Mouse (Mus musculus) brown adipose tissue, adult 24 weeks (tissue): ENCODE measurements around the gene Rimbp3. TPM values are rescaled to one million over a fixed set of nuclear protein-coding genes. Genes with fewer than 3 reads are reported as not detected.

ENCODE experiments used
- H3K27ac ChIP-seq: fragments of 200-500 bp; replicated peaks from 2 replicates; pipeline ENCODE4 v1.5.1; 2012; ENCODE audit warnings: low read depth, mild to moderate bottlenecking, low read length
- H3K4me1 ChIP-seq: fragments of 200-500 bp; 2 replicates; pipeline ENCODE4 v1.6.1; 2012; ENCODE audit warnings: low read length, mixed read lengths; ENCODE audit not compliant: control insufficient read depth, insufficient read depth, insufficient read length
- H3K4me3 ChIP-seq: fragments of 200-500 bp; 2 replicates; pipeline ENCODE4 v1.5.1; 2012; ENCODE audit warnings: low read depth, mild to moderate bottlenecking, low read length, moderate library complexity; ENCODE audit not compliant: insufficient read depth
- polyA plus RNA-seq: library from polyadenylated mRNA; stranded (reverse); fragments of >200 nt; gene quantifications from 2 replicates; pipeline ENCODE4 v1.2.4, GENCODE M21; 2012; ENCODE audit not compliant: missing spikeins, insufficient read depth, insufficient read length

The Rimbp3 gene
- polyA plus RNA-seq, 1 experiment: not detected

DNA sequence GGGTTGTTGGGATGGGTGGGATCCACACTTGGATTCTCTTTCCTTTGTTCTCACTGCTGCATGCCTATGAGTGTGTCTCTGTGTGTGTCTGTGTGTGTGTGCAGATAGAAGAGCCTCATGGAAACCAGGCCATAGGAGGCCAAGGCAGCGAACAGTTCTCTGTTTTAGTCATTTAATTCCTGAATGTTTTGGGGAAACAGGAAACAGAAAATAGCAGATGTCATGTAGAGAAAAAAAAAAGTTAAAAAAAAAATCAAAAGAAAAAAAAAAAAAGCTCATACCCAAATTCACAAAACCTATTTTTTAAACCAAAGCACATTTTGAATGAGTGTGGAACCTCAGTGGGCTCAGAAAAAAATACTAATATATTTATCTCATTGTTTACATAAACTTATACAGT is 52.9 kb downstream of the Rimbp3 start:
- H3K4me1 ChIP-seq: no peaks in the 10 kb centered on the region
- no peak overlapping the region for H3K4me3 ChIP-seq
- no peak overlapping the region for H3K27ac ChIP-seq

Other genes with a start within 250 kb of the Rimbp3 start
- 76.5 and 81.1 TPM in 2 replicates for gene Mapk1, start 225.2 kb upstream of the Rimbp3 start, polyA plus RNA-seq
- gene Ypel1, start 138.9 kb upstream of the Rimbp3 start, polyA plus RNA-seq: 1.0 and 3.8 TPM in 2 replicates
- 48.5 and 51.7 TPM in 2 replicates for gene Ppil2, start 97.3 kb upstream of the Rimbp3 start, polyA plus RNA-seq
- not detected in 2 replicates for gene 2610318N02Rik, start 83.4 kb upstream of the Rimbp3 start, polyA plus RNA-seq
- 4.7 and 4.8 TPM in 2 replicates for gene Sdf2l1, start 76.2 kb upstream of the Rimbp3 start, polyA plus RNA-seq
- gene Ydjc, start 64.0 kb upstream of the Rimbp3 start, polyA plus RNA-seq: not detected in 2 replicates
- gene Ccdc116, start 61.4 kb upstream of the Rimbp3 start, polyA plus RNA-seq: not detected in 2 replicates
- 142 and 156 TPM in 2 replicates for gene Ube2l3, start 6.0 kb upstream of the Rimbp3 start, polyA plus RNA-seq
- 0.54 and 0.71 TPM in 2 replicates for gene Hic2, start 25.0 kb downstream of the Rimbp3 start, polyA plus RNA-seq
- gene Tmem191c, start 67.5 kb downstream of the Rimbp3 start, polyA plus RNA-seq: not detected in 2 replicates
- gene Serpind1, start 122.8 kb downstream of the Rimbp3 start, polyA plus RNA-seq: not detected in 2 replicates
- 18.4 and 24.4 TPM in 2 replicates for gene Snap29, start 197.4 kb downstream of the Rimbp3 start, polyA plus RNA-seq
- 76.2 and 77.2 TPM in 2 replicates for gene Pi4ka, start 197.7 kb downstream of the Rimbp3 start, polyA plus RNA-seq
- 9.2 and 13.9 TPM in 2 replicates for gene Crkl, start 243.4 kb downstream of the Rimbp3 start, polyA plus RNA-seq